Mouse (Mus musculus): ENCODE measurements at regions not wholly inside any gene's neighbourhood (a gene's known extent, or its start where the extent isn't known, plus 50 kb on each side); places are given as distances from the start of the nearest gene placed in this dataset.

GRCm38 (mm10) chr13:118849541-118849940 lies 179.9 kb downstream of the Fgf10 start:
- DNase-seq, result peak in 1 of 2 experiments; percentile 15

DNA sequence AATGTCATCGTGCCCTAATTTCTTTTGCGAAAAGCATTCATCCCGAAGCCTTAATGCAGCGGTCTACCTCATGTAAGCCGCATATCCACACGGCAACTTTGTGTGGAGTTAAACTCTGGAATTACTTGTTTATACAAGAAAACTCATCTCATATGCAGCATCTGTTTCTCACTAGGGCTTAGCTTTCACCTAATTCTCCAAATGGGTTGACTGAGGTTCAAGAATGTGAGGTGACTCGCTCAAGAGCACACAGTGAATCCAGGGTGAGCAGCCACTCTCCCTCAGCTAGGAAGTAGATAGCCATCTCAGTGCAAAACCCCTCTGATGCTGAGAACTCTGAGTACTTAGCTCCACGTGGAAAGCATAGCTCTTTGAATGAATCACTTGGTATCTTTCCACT lies 181.1 kb downstream of the Fgf10 start:
- no peak for DNase-seq

DNA sequence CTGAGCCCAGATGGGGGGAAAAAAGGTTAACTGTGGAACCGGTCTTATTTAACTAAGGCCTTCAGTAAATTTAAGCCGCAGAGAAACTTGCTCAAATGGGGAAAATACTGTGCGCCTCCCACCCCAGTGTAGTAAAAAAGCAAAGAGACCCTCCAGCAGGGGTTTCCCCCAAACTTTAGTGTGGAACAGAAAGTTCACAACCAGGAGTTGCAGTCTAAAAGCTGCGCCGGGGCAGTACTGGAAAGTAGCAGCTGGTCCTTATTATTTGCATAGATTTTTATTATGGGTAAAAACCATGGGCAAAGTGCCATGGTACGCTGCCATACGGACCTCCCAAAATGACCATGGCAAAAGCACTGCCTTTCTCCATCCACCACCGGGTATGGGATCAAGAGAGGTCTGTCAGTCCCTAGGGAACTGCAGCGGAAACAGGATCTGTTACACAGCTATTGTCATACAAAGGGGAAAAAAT lies 216.8 kb downstream of the Fgf10 start:
- no peak for DNase-seq

- no peak for DNase-seq
Observed at GRCm38 (mm10) chr13:118895079-118895478, 225.5 kb downstream of the Fgf10 start.

DNA sequence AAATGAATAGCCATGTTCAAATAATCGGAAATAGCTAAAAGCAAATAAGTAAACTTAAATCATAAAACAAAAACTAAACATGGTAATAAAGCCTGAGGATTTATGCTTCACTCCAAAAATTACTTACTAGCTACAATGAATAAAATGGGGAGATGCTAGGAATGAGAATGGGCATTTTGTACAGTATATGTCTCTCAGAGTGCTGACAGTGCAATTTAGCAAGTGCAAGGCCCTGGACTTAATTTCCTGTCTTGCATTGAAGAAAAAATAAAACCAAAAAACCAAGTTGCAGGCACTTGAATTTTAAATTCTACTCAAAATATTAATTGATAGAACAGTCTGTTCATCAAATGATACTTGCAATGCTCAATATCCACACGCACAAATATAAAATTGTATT lies 232.4 kb downstream of the Fgf10 start:
- no peak for DNase-seq

DNA sequence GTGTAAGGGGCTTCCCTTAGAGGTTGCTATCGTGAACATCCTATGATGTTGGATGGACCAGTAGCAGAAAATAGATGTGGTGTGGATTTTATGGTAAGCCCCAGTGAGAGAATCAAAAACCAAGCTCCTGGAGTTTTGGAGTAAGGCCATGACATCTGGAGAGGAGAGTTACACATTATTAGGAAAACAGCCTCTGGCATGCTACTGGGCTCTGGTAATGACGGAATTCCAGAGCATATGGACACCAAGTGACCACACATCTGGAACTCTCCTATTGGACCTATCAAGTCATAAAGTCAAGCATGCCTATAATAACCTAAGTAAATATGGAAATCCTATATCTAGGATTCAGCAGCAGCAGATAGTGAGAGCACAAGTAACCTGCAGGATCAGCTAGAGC lies 240.8 kb downstream of the Fgf10 start:
- DNase-seq, result no peak

DNA sequence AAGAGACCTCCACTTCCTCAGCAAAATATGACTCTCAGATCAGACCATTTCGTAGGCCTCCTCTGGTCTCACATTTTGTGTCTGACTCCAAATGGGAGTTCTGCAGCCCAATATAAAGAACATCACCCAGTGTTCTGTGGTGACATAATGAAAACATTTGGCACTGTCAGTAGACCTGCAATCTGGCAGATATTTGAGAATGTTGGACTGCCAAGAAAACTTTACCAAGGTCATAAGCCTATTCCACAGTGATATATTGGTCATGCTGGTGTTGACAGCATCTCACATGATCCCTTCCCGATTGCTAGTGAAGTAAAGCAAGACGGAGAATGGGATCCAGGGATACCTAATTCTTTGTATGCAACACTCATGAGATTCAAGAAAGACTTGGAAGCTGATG lies 271.2 kb downstream of the Fgf10 start:
- DNase-seq, result peak in 1 of 2 experiments; percentile 3

DNA sequence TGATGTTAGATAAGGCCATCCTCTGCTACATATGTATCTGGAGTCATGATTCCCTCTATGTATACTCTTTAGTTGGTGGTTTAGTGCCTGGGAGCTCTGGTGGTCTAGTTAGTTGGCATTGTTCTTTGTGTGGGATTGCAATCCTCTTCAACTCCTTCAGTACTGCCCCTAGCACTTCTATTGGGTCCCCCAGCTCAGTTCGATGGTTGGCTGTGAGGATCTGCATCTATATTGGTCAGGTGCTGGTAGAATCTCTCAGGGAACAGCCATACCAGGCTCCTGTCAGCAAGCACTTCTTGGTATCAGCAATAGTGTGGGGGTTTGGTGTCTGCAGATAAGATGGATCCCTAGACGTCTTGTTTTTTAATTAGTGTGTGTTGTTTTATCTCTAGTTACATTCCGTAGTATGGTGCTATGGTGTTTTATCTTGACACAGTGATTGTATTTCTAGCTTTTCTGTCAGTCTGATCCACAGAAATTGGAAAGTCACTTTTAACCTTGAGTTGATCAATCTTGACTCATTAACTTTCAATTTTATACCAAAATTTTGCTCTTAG lies 296.6 kb downstream of the Fgf10 start:
- no peak for DNase-seq

DNA sequence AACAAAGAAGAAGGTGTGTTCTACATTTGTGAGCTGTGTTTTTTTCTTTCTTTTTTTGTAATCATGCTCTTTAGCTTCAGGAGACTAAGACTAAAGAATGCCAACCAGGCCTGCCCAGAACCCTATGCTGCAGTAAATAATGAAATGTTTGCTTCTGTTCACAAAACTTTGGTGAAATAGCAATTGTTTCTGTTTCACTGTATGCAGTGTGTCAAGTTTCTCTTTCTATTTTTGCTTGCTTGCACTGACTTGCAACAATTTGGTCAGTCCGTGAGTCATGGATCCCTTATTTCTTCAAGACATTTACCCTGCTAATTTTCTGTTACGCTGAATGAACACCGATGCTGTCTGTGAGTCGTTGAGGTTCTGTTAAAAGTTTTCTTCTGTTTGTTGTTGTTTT lies 298.1 kb downstream of the Fgf10 start:
- DNase-seq, result no peak

GRCm38 (mm10) chr13:118975008-118975407 lies 305.4 kb downstream of the Fgf10 start:
- no peak for DNase-seq

GRCm38 (mm10) chr13:118975519-118975918 lies 305.9 kb downstream of the Fgf10 start:
- DNase-seq, result no peak

- no peak for DNase-seq
Observed at GRCm38 (mm10) chr13:118979505-118979904, 309.9 kb downstream of the Fgf10 start.

- no peak for DNase-seq
Observed at GRCm38 (mm10) chr13:118981196-118981810, 311.7 kb downstream of the Fgf10 start.

DNA sequence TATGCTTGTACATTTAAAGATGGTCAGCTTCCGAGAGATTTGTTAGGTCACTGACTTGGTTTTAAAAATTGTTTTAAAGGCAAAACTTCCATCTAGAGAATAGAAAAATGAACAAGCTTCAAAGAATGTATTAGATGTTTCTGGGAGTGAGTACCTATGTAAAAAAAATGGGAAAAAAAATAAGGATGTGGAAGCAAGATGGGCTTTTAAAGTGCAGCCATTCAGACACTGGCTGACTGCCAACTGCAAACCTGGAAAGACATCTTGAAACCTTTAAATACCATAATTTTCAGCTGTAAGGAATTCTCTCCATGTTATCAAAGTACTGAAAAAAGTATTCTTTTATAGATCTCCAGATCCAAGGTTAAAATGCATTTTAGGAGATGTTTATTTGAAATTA lies 315.7 kb downstream of the Fgf10 start:
- DNase-seq, result no peak

- no peak for DNase-seq
Observed at GRCm38 (mm10) chr13:119025305-119025975, 355.8 kb downstream of the Fgf10 start.

- no peak for DNase-seq
Observed at GRCm38 (mm10) chr13:119039616-119040015, 370.0 kb downstream of the Fgf10 start.

GRCm38 (mm10) chr13:119045112-119045511 lies 375.5 kb downstream of the Fgf10 start:
- DNase-seq, result no peak

DNA sequence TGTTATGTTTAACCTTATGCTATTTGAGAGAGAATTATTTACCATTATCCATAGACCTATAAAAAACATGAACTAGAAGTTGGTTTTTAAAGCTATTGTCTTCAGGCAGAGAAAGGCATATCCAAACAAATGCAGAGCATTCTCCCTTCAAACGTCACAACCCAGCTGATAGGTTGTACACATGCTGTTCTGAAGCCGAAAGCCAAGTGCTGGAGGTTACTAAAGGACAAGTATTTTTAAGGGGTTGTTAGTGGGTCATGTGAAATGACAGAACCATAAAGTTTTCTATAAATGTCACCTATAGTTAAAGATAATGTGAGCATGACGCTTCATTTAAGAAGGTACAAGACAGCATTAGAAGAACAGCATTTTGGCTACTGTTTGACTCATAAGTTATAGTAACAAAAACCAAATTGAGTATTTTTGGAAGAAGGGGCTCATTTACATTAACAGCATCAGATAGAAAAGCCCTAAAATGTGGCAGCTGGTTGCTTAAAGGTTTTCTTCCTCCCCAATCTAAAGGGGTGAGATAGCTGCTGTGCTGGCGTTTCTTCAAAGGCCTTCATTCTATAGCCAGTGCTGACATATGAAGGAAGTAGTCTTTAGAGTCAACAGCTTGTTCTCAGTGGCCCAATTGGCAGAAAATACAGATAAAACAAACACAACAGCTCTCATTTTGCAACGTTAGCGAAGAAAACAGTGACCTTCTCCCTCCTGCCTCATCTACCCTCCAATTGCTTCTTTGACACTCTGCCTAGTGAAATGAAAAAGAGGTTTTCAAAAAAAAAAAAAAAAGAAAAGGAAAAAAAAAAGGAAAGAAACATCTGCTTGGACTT lies 359.4 kb upstream of the Paip1 start:
- no peak for DNase-seq

DNA sequence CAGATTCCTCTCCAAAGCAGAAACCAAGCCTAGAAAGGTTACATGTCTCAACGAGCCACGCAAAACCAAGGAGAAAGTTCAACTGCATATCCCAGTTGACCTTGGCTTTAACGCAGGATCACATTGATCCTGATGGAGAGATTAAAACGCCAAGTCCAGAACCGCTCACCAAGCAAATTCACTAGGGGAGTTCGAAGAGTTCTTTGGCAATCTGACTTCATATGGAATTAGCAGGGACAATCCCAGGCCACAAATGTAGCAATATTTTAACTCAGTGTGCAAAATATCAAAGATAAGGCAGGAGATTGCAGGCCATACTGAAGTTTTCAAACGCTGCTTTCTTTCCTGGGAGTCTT lies 358.8 kb upstream of the Paip1 start:
- DNase-seq, result peak in 1 of 2 experiments; percentile 1

GRCm38 (mm10) chr13:119079243-119079642 lies 349.2 kb upstream of the Paip1 start:
- no peak for DNase-seq

- no peak for DNase-seq
Observed at GRCm38 (mm10) chr13:119081691-119082090, 346.7 kb upstream of the Paip1 start.

- no peak for DNase-seq
Observed at GRCm38 (mm10) chr13:119117906-119118305, 310.5 kb upstream of the Paip1 start.

- no peak for DNase-seq
Observed at GRCm38 (mm10) chr13:119118382-119118781, 310.0 kb upstream of the Paip1 start.

GRCm38 (mm10) chr13:119140436-119140835 lies 288.0 kb upstream of the Paip1 start:
- DNase-seq, result no peak

Data from lung, adult 18-20 months (tissue).